Comparison of ENCODE assay signal across 14 mouse cellular contexts in the genomic region with DNA sequence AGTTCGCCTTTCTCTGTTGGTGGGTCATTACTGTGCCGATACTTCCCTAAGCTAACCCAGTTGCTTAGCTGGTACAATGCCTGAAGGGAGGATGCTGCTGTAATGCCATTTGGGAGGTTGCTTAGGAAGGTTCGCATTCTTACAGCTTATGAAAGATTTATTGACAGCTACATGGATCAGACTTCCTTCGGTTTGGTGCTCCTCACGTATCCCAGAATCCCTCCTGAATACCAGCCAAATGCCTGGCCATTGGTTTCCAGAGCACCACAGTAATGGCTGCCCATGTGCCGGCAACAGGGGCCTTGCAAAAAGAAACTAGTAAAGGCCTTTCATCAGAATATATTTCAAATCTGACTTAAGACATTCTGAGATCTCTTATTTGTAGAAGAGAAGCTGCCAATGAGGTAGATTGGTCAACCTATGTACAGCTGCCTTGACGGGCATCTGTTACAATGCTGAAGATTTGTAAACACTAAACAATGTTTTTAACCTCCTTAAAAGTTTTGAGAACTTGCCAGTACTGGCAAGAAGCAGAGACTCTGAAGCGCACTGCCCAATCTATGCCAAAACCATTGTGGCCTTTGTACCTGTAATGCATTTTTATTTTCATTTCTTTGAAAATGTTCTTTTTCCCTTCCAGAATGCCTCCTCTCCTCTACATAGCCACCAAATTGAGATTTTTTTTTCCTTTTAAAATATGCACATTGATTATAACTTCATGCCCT. TPM values are rescaled to one million over a fixed set of nuclear protein-coding genes. Genes with fewer than 3 reads are reported as not detected.
A peak's percentile ranks its signal among the peaks of the same experiment; 100 is the strongest.
DNase-seq lines count a peak whose midpoint lies in the region; ATAC-seq and TF ChIP-seq lines count a peak whose summit lies in the region.
"Had no signal": no experiment of that assay in that cellular context is flagged by ENCODE, and none has a peak within 500 bp of the region (broad histone marks: within the 10 kb centered on the region; RNA-seq: fewer than 3 reads in every experiment).

No protein-coding gene starts in this region.

- no peaks in the 10 kb centered on the region for H3K27me3 ChIP-seq in embryonic facial prominence, embryonic 15.5 days
- peaks cover 97% of the 10 kb centered on the region for H3K27me3 ChIP-seq in embryonic facial prominence, embryonic 10.5 days (replicated peaks; ENCODE audit: low read depth, poor library complexity, severe bottlenecking)
- H3K27me3 ChIP-seq in kidney, adult 2 months (replicated peaks; ENCODE audit: control insufficient read depth, insufficient read depth, low read length) = no peaks in the 10 kb centered on the region
- H3K27me3 ChIP-seq in kidney, embryonic 14.5 days (ENCODE audit: control insufficient read depth, insufficient read depth, low read length) = peaks cover 52% of the 10 kb centered on the region
- no peaks in the 10 kb centered on the region for H3K27me3 ChIP-seq in midbrain, postnatal 0 days (ENCODE audit: insufficient read depth, low read length)
- peaks cover 69% of the 10 kb centered on the region for H3K27me3 ChIP-seq in midbrain, embryonic 13.5 days
- H3K27me3 ChIP-seq: limb, embryonic 12.5 days; stomach, embryonic 15.5 days had no signal

- DNase-seq in embryonic facial prominence, embryonic 10.5 days (ENCODE audit: low spot score) = no peak
- DNase-seq in kidney, adult 2 months = peak; percentile 68
- DNase-seq in midbrain, postnatal 0 days (ENCODE audit: low spot score) = peak; percentile 62
- DNase-seq in spleen, adult 12 weeks (ENCODE audit: low spot score) = no peak
- DNase-seq: heart, postnatal 10 days; kidney, adult 11 months; lung, adult 2 months; right cerebral cortex, postnatal 4 days had no signal

- no peaks in the 10 kb centered on the region for H3K9me3 ChIP-seq in embryonic facial prominence, embryonic 15.5 days (replicated peaks)
- H3K9me3 ChIP-seq in embryonic facial prominence, embryonic 10.5 days = no peaks in the 10 kb centered on the region
- H3K9me3 ChIP-seq in kidney, embryonic 14.5 days (ENCODE audit: control insufficient read depth, low read length) = no peaks in the 10 kb centered on the region
- H3K9me3 ChIP-seq in midbrain, postnatal 0 days (ENCODE audit: low read length) = no peaks in the 10 kb centered on the region
- H3K9me3 ChIP-seq in midbrain, embryonic 13.5 days = no peaks in the 10 kb centered on the region
- H3K9me3 ChIP-seq: limb, embryonic 12.5 days; stomach, embryonic 15.5 days had no signal

- peaks cover 29% of the 10 kb centered on the region for H3K36me3 ChIP-seq in embryonic facial prominence, embryonic 15.5 days
- peaks cover 16% of the 10 kb centered on the region for H3K36me3 ChIP-seq in embryonic facial prominence, embryonic 10.5 days (replicated peaks)
- H3K36me3 ChIP-seq in kidney, adult 2 months (ENCODE audit: control insufficient read depth, insufficient read depth, low read length) = peaks cover 3% of the 10 kb centered on the region; the same call in 1 of the 2 replicates
- peaks cover 17% of the 10 kb centered on the region; the same call in 1 of the 2 replicates for H3K36me3 ChIP-seq in kidney, embryonic 14.5 days (ENCODE audit: control insufficient read depth, insufficient read depth, low read length)
- H3K36me3 ChIP-seq in midbrain, postnatal 0 days (ENCODE audit: insufficient read depth, low read length) = no peaks in the 10 kb centered on the region
- H3K36me3 ChIP-seq in midbrain, embryonic 13.5 days = peaks cover 9% of the 10 kb centered on the region

- no peak for ATAC-seq in embryonic facial prominence, embryonic 15.5 days (ENCODE audit: insufficient number of reproducible peaks, low FRiP score, low TSS enrichment, low read depth)
- no peak for ATAC-seq in kidney, embryonic 14.5 days (ENCODE audit: low FRiP score, low TSS enrichment)
- ATAC-seq in midbrain, postnatal 0 days (ENCODE audit: low FRiP score) = no peak
- ATAC-seq in midbrain, embryonic 13.5 days = no peak

- TF ChIP-seq POLR2A in kidney, adult 2 months (IDR thresholded peaks at IDR 0.05; ENCODE audit: low read depth, low read length) = no peak
- TF ChIP-seq POLR2A in olfactory bulb, adult 2 months (IDR thresholded peaks at IDR 0.05; ENCODE audit: insufficient read depth, low read depth, low read length) = no peak

- H3K4me2 ChIP-seq in embryonic facial prominence, embryonic 15.5 days (replicated peaks) = no peak overlapping the region
- H3K4me2 ChIP-seq in kidney, embryonic 14.5 days (replicated peaks; ENCODE audit: low read depth, low read length) = no peak overlapping the region
- H3K4me2 ChIP-seq in midbrain, postnatal 0 days (ENCODE audit: low read depth, low read length, poor library complexity, severe bottlenecking) = peak overlapping the region; percentile 10
- no peak overlapping the region for H3K4me2 ChIP-seq in midbrain, embryonic 13.5 days (replicated peaks)
- H3K4me2 ChIP-seq: limb, embryonic 12.5 days; stomach, embryonic 15.5 days had no signal

- H3K9ac ChIP-seq in embryonic facial prominence, embryonic 15.5 days = no peak overlapping the region
- H3K9ac ChIP-seq in kidney, embryonic 14.5 days (ENCODE audit: low read depth, low read length) = no peak overlapping the region
- H3K9ac ChIP-seq in midbrain, postnatal 0 days (replicated peaks; ENCODE audit: low read length, poor library complexity, severe bottlenecking) = no peak overlapping the region
- H3K9ac ChIP-seq in midbrain, embryonic 13.5 days (replicated peaks) = no peak overlapping the region
- H3K9ac ChIP-seq: limb, embryonic 12.5 days; stomach, embryonic 15.5 days had no signal

- H3K4me3 ChIP-seq in embryonic facial prominence, embryonic 15.5 days (replicated peaks) = no peak overlapping the region
- no peak overlapping the region for H3K4me3 ChIP-seq in embryonic facial prominence, embryonic 10.5 days
- H3K4me3 ChIP-seq in kidney, adult 2 months (ENCODE audit: insufficient read depth, low read depth, low read length) = no peak overlapping the region
- no peak overlapping the region for H3K4me3 ChIP-seq in kidney, embryonic 14.5 days (ENCODE audit: low read length)
- H3K4me3 ChIP-seq in midbrain, postnatal 0 days (ENCODE audit: low read depth, low read length) = no peak overlapping the region
- H3K4me3 ChIP-seq in midbrain, embryonic 13.5 days (replicated peaks) = no peak overlapping the region
- no peak overlapping the region for H3K4me3 ChIP-seq in olfactory bulb, adult 2 months (ENCODE audit: insufficient read depth, low read depth, low read length)
- H3K4me3 ChIP-seq: limb, embryonic 12.5 days; stomach, embryonic 15.5 days had no signal

- 0 out of 2 replicates have a peak overlapping the region, but pooled peaks have one; percentile 51 for H3K27ac ChIP-seq in embryonic facial prominence, embryonic 15.5 days (replicated peaks)
- H3K27ac ChIP-seq in embryonic facial prominence, embryonic 10.5 days (replicated peaks) = no peak overlapping the region
- no peak overlapping the region for H3K27ac ChIP-seq in kidney, adult 2 months (ENCODE audit: insufficient read depth, low read depth, low read length)
- no peak overlapping the region for H3K27ac ChIP-seq in kidney, embryonic 14.5 days (ENCODE audit: low read depth, low read length)
- peak overlapping the region; percentile 48 for H3K27ac ChIP-seq in midbrain, postnatal 0 days (ENCODE audit: low read depth, low read length)
- H3K27ac ChIP-seq in midbrain, embryonic 13.5 days = no peak overlapping the region
- H3K27ac ChIP-seq in olfactory bulb, adult 2 months (ENCODE audit: insufficient read depth, low read depth, low read length) = peak overlapping the region; percentile 8
- H3K27ac ChIP-seq: limb, embryonic 12.5 days; stomach, embryonic 15.5 days had no signal

- H3K4me1 ChIP-seq in embryonic facial prominence, embryonic 15.5 days = peaks cover 20% of the 10 kb centered on the region
- no peaks in the 10 kb centered on the region for H3K4me1 ChIP-seq in embryonic facial prominence, embryonic 10.5 days
- H3K4me1 ChIP-seq in kidney, adult 2 months (ENCODE audit: control insufficient read depth, insufficient read depth, low read length) = peaks cover 4% of the 10 kb centered on the region
- H3K4me1 ChIP-seq in kidney, embryonic 14.5 days (ENCODE audit: control insufficient read depth, insufficient read depth, low read length) = no peaks in the 10 kb centered on the region
- 0 out of 2 replicates have a peak, but pooled peaks cover 2% of the 10 kb centered on the region for H3K4me1 ChIP-seq in midbrain, postnatal 0 days (ENCODE audit: insufficient read depth, low read length)
- peaks cover 21% of the 10 kb centered on the region for H3K4me1 ChIP-seq in midbrain, embryonic 13.5 days (replicated peaks)
- no peaks in the 10 kb centered on the region for H3K4me1 ChIP-seq in olfactory bulb, adult 2 months (ENCODE audit: control insufficient read depth, insufficient read depth, low read length)

- no peak for TF ChIP-seq CTCF in kidney, adult 2 months (conservative IDR thresholded peaks at IDR 0.05; ENCODE audit: insufficient read depth, insufficient read length, low read depth, low read length)
- no peak for TF ChIP-seq CTCF in midbrain, postnatal 0 days (IDR thresholded peaks at IDR 0.05)
- TF ChIP-seq CTCF in olfactory bulb, adult 2 months (IDR thresholded peaks at IDR 0.05; ENCODE audit: insufficient read depth, low read depth, low read length) = no peak

- WGBS in embryonic facial prominence, embryonic 15.5 days = 73% methylated on average over 8 of the region's 8 CpGs
- WGBS in embryonic facial prominence, embryonic 10.5 days = 85% methylated on average over 8 of the region's 8 CpGs
- 67% methylated on average over 8 of the region's 8 CpGs for WGBS in kidney, adult 2 months
- WGBS in kidney, embryonic 14.5 days = 78% methylated on average over 8 of the region's 8 CpGs
- 65% methylated on average over 8 of the region's 8 CpGs for WGBS in midbrain, postnatal 0 days
- WGBS in midbrain, embryonic 13.5 days = 80% methylated on average over 8 of the region's 8 CpGs
- 75% methylated on average over 8 of the region's 8 CpGs for WGBS in olfactory bulb, adult 2 months

RNA-seq across cellular contexts. Expression of a gene that starts 7.8 kb away (rescaled TPM):
- polyA plus RNA-seq in embryonic facial prominence, embryonic 15.5 days (2015; fragmentation: Nextera tagmentation; extraction: Ambion mirVana) = 3.8 and 4.2 TPM in 2 replicates
- polyA plus RNA-seq in embryonic facial prominence, embryonic 10.5 days (2016; fragmentation: Nextera tagmentation; extraction: Ambion mirVana) = 10.9 and 13.6 TPM in 2 replicates
- polyA plus RNA-seq in kidney, adult 2 months (2012; rRNA removed) = 0.10 and 0.45 TPM in 2 replicates
- 0.35 and 0.71 TPM in 2 replicates for polyA plus RNA-seq in kidney, embryonic 14.5 days (2014; fragmentation: Nextera tagmentation; extraction: Ambion mirVana)
- 8.4 and 13.5 TPM in 2 replicates for total RNA-seq in midbrain, postnatal 0 days (2014; rRNA removed)
- 13.7 and 16.2 TPM in 2 replicates for polyA plus RNA-seq in midbrain, postnatal 0 days (2015; fragmentation: Nextera tagmentation; extraction: Ambion mirVana)
- 22.5 and 24.4 TPM in 2 replicates for polyA plus RNA-seq in midbrain, embryonic 13.5 days (2015; fragmentation: Nextera tagmentation; extraction: Ambion mirVana)
- not detected in 2 replicates for polyA plus RNA-seq in olfactory bulb, adult 2 months (2012; ENCODE audit: insufficient read depth, insufficient read length, low replicate concordance, missing spikeins)

RNA-seq across cellular contexts. Expression of a gene that starts 13.2 kb away (rescaled TPM):
- 55.4 and 58.0 TPM in 2 replicates for polyA plus RNA-seq in embryonic facial prominence, embryonic 15.5 days (2015; fragmentation: Nextera tagmentation; extraction: Ambion mirVana)
- polyA plus RNA-seq in embryonic facial prominence, embryonic 10.5 days (2016; fragmentation: Nextera tagmentation; extraction: Ambion mirVana) = 8.0 and 17.0 TPM in 2 replicates
- 46.5 and 47.1 TPM in 2 replicates for polyA plus RNA-seq in kidney, adult 2 months (2012; rRNA removed)
- polyA plus RNA-seq in kidney, embryonic 14.5 days (2014; fragmentation: Nextera tagmentation; extraction: Ambion mirVana) = 25.9 and 32.1 TPM in 2 replicates
- total RNA-seq in midbrain, postnatal 0 days (2014; rRNA removed) = 45.9 and 51.7 TPM in 2 replicates
- 29.9 and 35.7 TPM in 2 replicates for polyA plus RNA-seq in midbrain, postnatal 0 days (2015; fragmentation: Nextera tagmentation; extraction: Ambion mirVana)
- 31.7 and 36.2 TPM in 2 replicates for polyA plus RNA-seq in midbrain, embryonic 13.5 days (2015; fragmentation: Nextera tagmentation; extraction: Ambion mirVana)
- polyA plus RNA-seq in olfactory bulb, adult 2 months (2012; ENCODE audit: insufficient read depth, insufficient read length, low replicate concordance, missing spikeins) = not detected in 2 replicates

Comparison
In these comparisons a context has a peak if more than half of its experiments do, and no peak if none do; other contexts are left out.
1. H3K27ac ChIP-seq: peak in embryonic facial prominence, embryonic 15.5 days (single experiment), midbrain, postnatal 0 days (single experiment) and olfactory bulb, adult 2 months (single experiment); none in embryonic facial prominence, embryonic 10.5 days (single experiment), kidney, adult 2 months (single experiment), kidney, embryonic 14.5 days (single experiment) and midbrain, embryonic 13.5 days (single experiment).
2. DNase-seq: peak in kidney, adult 2 months (single experiment) and midbrain, postnatal 0 days (single experiment); none in embryonic facial prominence, embryonic 10.5 days (single experiment) and spleen, adult 12 weeks (single experiment).